Comparison of ENCODE assay signal across 8 mouse cellular contexts in the genomic region with DNA sequence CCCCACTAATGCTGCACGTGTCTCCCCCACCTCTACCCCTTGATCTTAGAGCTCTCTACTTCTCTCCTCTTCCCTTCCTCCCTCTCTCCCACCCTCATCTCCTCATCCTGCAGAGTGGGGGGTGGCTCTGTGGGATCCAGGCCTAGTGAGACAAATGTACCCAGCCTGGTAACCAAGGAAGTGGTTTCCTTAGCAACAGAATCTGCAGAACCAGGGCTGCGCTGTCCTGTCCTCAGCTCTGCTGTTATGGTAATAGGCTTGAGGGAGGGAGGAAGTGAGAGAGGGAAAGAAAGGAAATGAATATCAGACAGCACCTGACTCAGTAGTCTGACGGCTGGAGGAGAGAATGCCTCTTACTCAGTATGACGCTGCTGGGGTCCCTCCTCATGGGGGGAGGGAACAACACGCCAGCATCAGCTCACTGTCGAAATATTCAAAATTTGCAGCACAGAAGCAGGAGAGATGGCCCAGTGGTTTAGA. TPM values are rescaled to one million over a fixed set of nuclear protein-coding genes. Genes with fewer than 3 reads are reported as not detected.
DNase-seq lines count a peak whose midpoint lies in the region; ATAC-seq and TF ChIP-seq lines count a peak whose summit lies in the region.
"Had no signal": no experiment of that assay in that cellular context is flagged by ENCODE, and none has a peak within 500 bp of the region (broad histone marks: within the 10 kb centered on the region; RNA-seq: fewer than 3 reads in every experiment).

No protein-coding gene starts in this region.

- WGBS in hindbrain, embryonic 10.5 days = 7% methylated on average over 6 of the region's 6 CpGs

- H3K27me3 ChIP-seq in hindbrain, embryonic 10.5 days (ENCODE audit: insufficient read depth, poor library complexity, severe bottlenecking) = no peaks in the 10 kb centered on the region; the same call in none of the 2 replicates
- no peaks in the 10 kb centered on the region for H3K27me3 ChIP-seq in splenic B cell, adult 2 months (ENCODE audit: control insufficient read depth, insufficient read depth, low read length, poor library complexity, severe bottlenecking)
- H3K27me3 ChIP-seq: embryonic facial prominence, embryonic 13.5 days had no signal

- TF ChIP-seq POLR2A in cortical plate, adult 2 months (IDR thresholded peaks at IDR 0.05; ENCODE audit: extremely low read depth, insufficient read depth, low read length) = no peak

- H3K27ac ChIP-seq in ES-E14 (ENCODE audit: insufficient read depth, low read depth, low read length, poor library complexity, severe bottlenecking) = peak overlapping the region; percentile 77
- peak overlapping the region; percentile 88 for H3K27ac ChIP-seq in cortical plate, adult 2 months (ENCODE audit: insufficient read depth, low read length)
- peak overlapping the region; percentile 79 for H3K27ac ChIP-seq in hindbrain, embryonic 10.5 days

- in situ Hi-C loops in ES-E14 (cut with MboI; ENCODE audit: low sequenced_read_pairs in 2 of 2, unreplicated experiment in 2 of 2) = no loop called here

- H3K4me3 ChIP-seq in ES-E14 (ENCODE audit: insufficient read depth in 1 of 2, low read depth in 1 of 2, low read length in 2 of 2, poor library complexity in 1 of 2, severe bottlenecking in 1 of 2) = no peak overlapping the region
- no peak overlapping the region for H3K4me3 ChIP-seq in cortical plate, adult 2 months (ENCODE audit: insufficient read depth, low read length)
- H3K4me3 ChIP-seq in hindbrain, embryonic 10.5 days = no peak overlapping the region
- H3K4me3 ChIP-seq: embryonic facial prominence, embryonic 13.5 days had no signal

- H3K9me3 ChIP-seq in ES-E14 (ENCODE audit: control insufficient read depth, insufficient read depth, low read depth, low read length) = no peaks in the 10 kb centered on the region
- H3K9me3 ChIP-seq in hindbrain, embryonic 10.5 days = no peaks in the 10 kb centered on the region
- H3K9me3 ChIP-seq: embryonic facial prominence, embryonic 13.5 days had no signal

- DNase-seq in ES-E14 (ENCODE audit: low read depth, low spot score) = no peak
- peak; percentile 66 for DNase-seq in hindbrain, embryonic 10.5 days (ENCODE audit: low spot score)
- DNase-seq in splenic B cell, adult 2 months (ENCODE audit: low read depth, low spot score) = peak; percentile 8
- DNase-seq in cerebellum, adult 9-11 months = no peak
- no peak for DNase-seq in lung, adult 18-20 months

- no peak overlapping the region for H3K9ac ChIP-seq in ES-E14 (ENCODE audit: insufficient read depth, low read depth, low read length, poor library complexity, severe bottlenecking)

- ATAC-seq in megakaryocyte, adult 5-6 weeks (ENCODE audit: poor library complexity, severe bottlenecking) = peak; percentile 68

- no peaks in the 10 kb centered on the region for H3K36me3 ChIP-seq in ES-E14 (ENCODE audit: control insufficient read depth, insufficient read depth, low read length, poor library complexity, severe bottlenecking)
- 0 out of 2 replicates have a peak, but pooled peaks cover 4% of the 10 kb centered on the region for H3K36me3 ChIP-seq in hindbrain, embryonic 10.5 days
- H3K36me3 ChIP-seq in splenic B cell, adult 2 months (ENCODE audit: control insufficient read depth, insufficient read depth, low read length, poor library complexity, severe bottlenecking) = no peaks in the 10 kb centered on the region
- H3K36me3 ChIP-seq: embryonic facial prominence, embryonic 13.5 days had no signal

- peaks cover 9 to 53% of the 10 kb centered on the region in 2 experiments; a peak in 3 of 4 replicates for H3K4me1 ChIP-seq in ES-E14 (ENCODE audit: control insufficient read depth in 2 of 2, insufficient read depth in 2 of 2, low read length in 2 of 2, poor library complexity in 1 of 2)
- peaks cover 18% of the 10 kb centered on the region for H3K4me1 ChIP-seq in cortical plate, adult 2 months (ENCODE audit: control insufficient read depth, insufficient read depth, low read length)
- H3K4me1 ChIP-seq in hindbrain, embryonic 10.5 days (replicated peaks) = peaks cover 69% of the 10 kb centered on the region

- TF ChIP-seq CTCF in cortical plate, adult 2 months (IDR thresholded peaks at IDR 0.05; ENCODE audit: extremely low read depth, insufficient read depth, low read length) = no peak

TF ChIP-seq in ES-E14, 5 proteins besides CTCF, POLR2A, EP300 and RAD21:
- no peak for TF ChIP-seq HCFC1 (IDR thresholded peaks at IDR 0.05; ENCODE audit: borderline replicate concordance, insufficient read depth, low read length)
- TF ChIP-seq ZNF384 (IDR thresholded peaks at IDR 0.05; ENCODE audit: low read depth, low read length) = no peak
- TF ChIP-seq CHD2 (IDR thresholded peaks at IDR 0.05; ENCODE audit: low read depth, low read length) = no peak
- TF ChIP-seq ZC3H11A (IDR thresholded peaks at IDR 0.05; ENCODE audit: borderline replicate concordance, low read depth, low read length) = no peak
- no peak for TF ChIP-seq MAFK (IDR thresholded peaks at IDR 0.05; ENCODE audit: insufficient read depth, low read depth, low read length)
TF ChIP-seq in ES-E14: peak in this region for 0.

RNA-seq across cellular contexts. Expression of gene Cmklr1, which starts 58.4 kb away (rescaled TPM):
- total RNA-seq in ES-E14 (2012; rRNA removed) = 10.4 and 24.4 TPM in 2 replicates
- polyA plus RNA-seq in cortical plate, adult 2 months (2012; rRNA removed) = 3.9 and 4.0 TPM in 2 replicates
- 0.78 and 1.1 TPM in 2 replicates for polyA plus RNA-seq in hindbrain, embryonic 10.5 days (2016; fragmentation: Nextera tagmentation; extraction: Ambion mirVana)
- total RNA-seq in megakaryocyte, adult 5-6 weeks (2015) = 1.9 and 2.1 TPM in 2 replicates
- 0.41 and 2.2 TPM in 2 replicates for total RNA-seq in megakaryocyte, adult 5-6 weeks (2017)

Comparison
In these comparisons a context has a peak if more than half of its experiments do, and no peak if none do; other contexts are left out.
1. DNase-seq: peak in hindbrain, embryonic 10.5 days (single experiment) and splenic B cell, adult 2 months (single experiment); none in ES-E14 (single experiment), cerebellum, adult 9-11 months (single experiment) and lung, adult 18-20 months (0 of 2).
2. Peak in every context shown above with its lines, with median percentiles within 50 percentile points of each other: H3K27ac ChIP-seq.